Mouse (Mus musculus) olfactory bulb, adult 2 months (tissue): Measurements from ENCODE around the gene Gpt2. TPM values are rescaled to one million over a fixed set of nuclear protein-coding genes. Genes with fewer than 3 reads are reported as not detected.

ENCODE experiments used
- H3K27ac ChIP-seq: fragments of 200-500 bp; 2 replicates; pipeline ENCODE4 v1.5.1; 2012; ENCODE audit warnings: low read depth, low read length; ENCODE audit not compliant: insufficient read depth
- H3K4me1 ChIP-seq: fragments of 200-500 bp; 2 replicates; pipeline ENCODE4 v1.6.1; 2012; ENCODE audit warnings: low read length; ENCODE audit not compliant: control insufficient read depth, insufficient read depth
- H3K4me3 ChIP-seq: fragments of 200-500 bp; 2 replicates; pipeline ENCODE4 v1.5.1; 2012; ENCODE audit warnings: mild to moderate bottlenecking, low read depth, low read length, moderate library complexity; ENCODE audit not compliant: insufficient read depth
- CTCF ChIP-seq: fragments of 200-500 bp; IDR thresholded peaks from 2 replicates; pipeline ENCODE4 v1.5.1; 2012; ENCODE audit warnings: low read depth, mild to moderate bottlenecking, low read length, moderate library complexity; ENCODE audit not compliant: insufficient read depth
- POLR2A ChIP-seq: fragments of 200-500 bp; IDR thresholded peaks from 2 replicates; pipeline ENCODE4 v1.6.1; 2012; ENCODE audit warnings: mild to moderate bottlenecking, low read depth, low read length, moderate library complexity; ENCODE audit not compliant: insufficient read depth
- WGBS: fragments of 180-500 bp; shearing (Covaris S2); methylation state at CpG from one replicate; pipeline ENCODE4 v1.1.7; 2018; 5-methylcytosine and 5-hydroxymethylcytosine counted together
- polyA plus RNA-seq: library from polyadenylated mRNA; stranded (reverse); fragments of >200 nt; gene quantifications from 2 replicates; pipeline ENCODE4 v1.2.4, GENCODE M21; 2012; ENCODE audit warnings: low replicate concordance; ENCODE audit not compliant: missing spikeins, insufficient read depth, insufficient read length

The Gpt2 gene
- polyA plus RNA-seq, 1 experiment, result not detected

- Histone ChIP-seq H3K4me3 (no peak overlapping the region), H3K4me1 (peaks cover 6% of the 10 kb centered on the region), H3K27ac (no peak overlapping the region)
- 74% methylated on average over 2 of the region's 2 CpGs for WGBS
- TF ChIP-seq POLR2A (no peak), CTCF (no peak)
These were observed 14.0 kb upstream of the Gpt2 start for GRCm38 (mm10) chr8:85478397-85478796.

GRCm38 (mm10) chr8:85479710-85480109, 12.7 kb upstream of the Gpt2 start:
- H3K4me3 ChIP-seq, result no peak overlapping the region
- WGBS, result 94% methylated on average over 2 of the region's 2 CpGs
- no peak overlapping the region for H3K27ac ChIP-seq
- peaks cover 6% of the 10 kb centered on the region for H3K4me1 ChIP-seq
- no peak for TF ChIP-seq POLR2A
- TF ChIP-seq CTCF, result no peak

- peaks cover 6% of the 10 kb centered on the region for H3K4me1 ChIP-seq
- WGBS, result 18% methylated on average over 10 of the region's 10 CpGs
- TF ChIP-seq CTCF, result no peak
- no peak for TF ChIP-seq POLR2A
- H3K4me3 ChIP-seq, result no peak overlapping the region
- no peak overlapping the region for H3K27ac ChIP-seq
These were observed 10.5 kb upstream of the Gpt2 start for GRCm38 (mm10) chr8:85481900-85482299.

GRCm38 (mm10) chr8:85482427-85482826, 9.9 kb upstream of the Gpt2 start:
- H3K4me1 ChIP-seq, result peaks cover 6% of the 10 kb centered on the region
- TF ChIP-seq POLR2A (no peak), CTCF (no peak)
- WGBS, result 57% methylated on average over 6 of the region's 6 CpGs
- no peak overlapping the region for H3K27ac ChIP-seq
- no peak overlapping the region for H3K4me3 ChIP-seq

- no peak overlapping the region for H3K27ac ChIP-seq
- H3K4me3 ChIP-seq, result no peak overlapping the region
- peaks cover under 1% of the 10 kb centered on the region; the same call in 1 of the 2 replicates for H3K4me1 ChIP-seq
- WGBS, result 66% methylated on average over 20 of the region's 20 CpGs
- TF ChIP-seq POLR2A (no peak), CTCF (no peak)
These were observed 4.3 kb upstream of the Gpt2 start for GRCm38 (mm10) chr8:85487906-85488620.

GRCm38 (mm10) chr8:85488631-85489030, 3.7 kb upstream of the Gpt2 start:
- H3K27ac ChIP-seq, result no peak overlapping the region
- H3K4me3 ChIP-seq, result no peak overlapping the region
- peaks cover 6% of the 10 kb centered on the region for H3K4me1 ChIP-seq
- TF ChIP-seq POLR2A (no peak), CTCF (no peak)

GRCm38 (mm10) chr8:85489546-85489945, 2.8 kb upstream of the Gpt2 start:
- no peak for TF ChIP-seq CTCF
- Histone ChIP-seq H3K27ac (no peak overlapping the region), H3K4me1 (peaks cover 6% of the 10 kb centered on the region), H3K4me3 (no peak overlapping the region)
- 97% methylated on average over 8 of the region's 8 CpGs for WGBS

- 4% methylated on average over 49 of the region's 49 CpGs for WGBS
- Histone ChIP-seq H3K4me1 (peaks cover 12% of the 10 kb centered on the region), H3K27ac (peak overlapping the region; percentile 82), H3K4me3 (peak overlapping the region; percentile 98)
- no peak for TF ChIP-seq CTCF
- no peak for TF ChIP-seq POLR2A
These were observed 860 bp downstream of the Gpt2 start for GRCm38 (mm10) chr8:85492940-85493931.

GRCm38 (mm10) chr8:85496125-85496524, 3.7 kb downstream of the Gpt2 start:
- peaks cover 25% of the 10 kb centered on the region for H3K4me1 ChIP-seq
- no peak overlapping the region for H3K27ac ChIP-seq
- 85% methylated on average over 5 of the region's 5 CpGs for WGBS
- H3K4me3 ChIP-seq, result no peak overlapping the region
- no peak for TF ChIP-seq CTCF
- TF ChIP-seq POLR2A, result no peak
